Mouse (Mus musculus) intestine, embryonic 16.5 days (tissue): ENCODE measurements around the gene Anapc5. TPM values are rescaled to one million over a fixed set of nuclear protein-coding genes. Genes with fewer than 3 reads are reported as not detected.
A peak's percentile ranks its signal among the peaks of the same experiment; 100 is the strongest.

Experiments
- ATAC-seq: fragments of 200-750 bp; cut with Nextera tagmentation; 2 replicates; pipeline ENCODE4 v1.8.0; 2017; ENCODE audit warnings: moderate TSS enrichment, moderate library complexity
- H3K27ac ChIP-seq: fragments of 300-500 bp; sonication (generic); 2 replicates; pipeline ENCODE4 v1.5.1; 2014; ENCODE audit warnings: mild to moderate bottlenecking, low read length
- H3K27me3 ChIP-seq: fragments of 300-500 bp; sonication (generic); replicated peaks from 2 replicates; pipeline ENCODE4 v1.6.1; 2014; ENCODE audit warnings: low read length, control low read depth, mixed read lengths; ENCODE audit not compliant: control insufficient read depth, insufficient read depth
- H3K36me3 ChIP-seq: fragments of 300-500 bp; sonication (generic); 2 replicates; pipeline ENCODE4 v1.6.1; 2014; ENCODE audit warnings: low read length, control low read depth; ENCODE audit not compliant: control insufficient read depth, insufficient read depth
- H3K4me1 ChIP-seq: fragments of 300-500 bp; sonication (generic); 2 replicates; pipeline ENCODE4 v1.6.1; 2014; ENCODE audit warnings: low read length, control low read depth, mixed read lengths; ENCODE audit not compliant: control insufficient read depth, insufficient read depth
- H3K4me2 ChIP-seq: fragments of 300-500 bp; sonication (generic); 2 replicates; pipeline ENCODE4 v1.6.1; 2014; ENCODE audit warnings: low read depth, low read length, control low read depth
- H3K4me3 ChIP-seq: fragments of 300-500 bp; sonication (generic); 2 replicates; pipeline ENCODE4 v1.5.1; 2014; ENCODE audit warnings: mild to moderate bottlenecking, low read length
- H3K9ac ChIP-seq: fragments of 300-500 bp; sonication (generic); 2 replicates; pipeline ENCODE4 v1.6.1; 2014; ENCODE audit warnings: low read depth, low read length
- H3K9me3 ChIP-seq: fragments of 300-500 bp; sonication (generic); 2 replicates; pipeline ENCODE4 v1.6.1; 2016; ENCODE audit warnings: low read length, control low read depth; ENCODE audit not compliant: control insufficient read depth
- WGBS: fragments of 180-500 bp; shearing (Covaris S2); extraction: QIAGEN DNeasy Blood & Tissue Kit; methylation state at CpG from one replicate; pipeline ENCODE4 v1.1.7; 2014; 5-methylcytosine and 5-hydroxymethylcytosine counted together
- polyA plus RNA-seq: library from polyadenylated mRNA; unstranded; fragments of >200 nt; fragmentation: Nextera tagmentation; extraction: Ambion mirVana; gene quantifications from 2 replicates; pipeline ENCODE4 v1.2.1, GENCODE M21; 2015

The Anapc5 gene
- polyA plus RNA-seq, 1 experiment from 2014 or later: 351 TPM

GRCm38 (mm10) chr5:122771428-122771827 lies 49.7 kb downstream of the Anapc5 start:
- no peaks in the 10 kb centered on the region for H3K27me3 ChIP-seq
- H3K9ac ChIP-seq: no peak overlapping the region
- H3K36me3 ChIP-seq: no peaks in the 10 kb centered on the region
- no peak overlapping the region for H3K4me2 ChIP-seq
- no peaks in the 10 kb centered on the region for H3K9me3 ChIP-seq
- peaks cover 8% of the 10 kb centered on the region for H3K4me1 ChIP-seq
- WGBS: 76% methylated on average over 9 of the region's 9 CpGs
- H3K4me3 ChIP-seq: no peak overlapping the region
- H3K27ac ChIP-seq: no peak overlapping the region
- no peak for ATAC-seq

GRCm38 (mm10) chr5:122770806-122771261 lies 50.3 kb downstream of the Anapc5 start:
- ATAC-seq: no peak
- H3K4me2 ChIP-seq: no peak overlapping the region
- H3K27me3 ChIP-seq: no peaks in the 10 kb centered on the region
- peak overlapping the region; percentile 60 for H3K27ac ChIP-seq
- no peak overlapping the region for H3K4me3 ChIP-seq
- H3K9me3 ChIP-seq: no peaks in the 10 kb centered on the region
- 0 out of 2 replicates have a peak overlapping the region, but pooled peaks have one; percentile 41 for H3K9ac ChIP-seq
- WGBS: 45% methylated on average over 10 of the region's 10 CpGs
- no peaks in the 10 kb centered on the region for H3K36me3 ChIP-seq
- H3K4me1 ChIP-seq: peaks cover 8% of the 10 kb centered on the region

DNA sequence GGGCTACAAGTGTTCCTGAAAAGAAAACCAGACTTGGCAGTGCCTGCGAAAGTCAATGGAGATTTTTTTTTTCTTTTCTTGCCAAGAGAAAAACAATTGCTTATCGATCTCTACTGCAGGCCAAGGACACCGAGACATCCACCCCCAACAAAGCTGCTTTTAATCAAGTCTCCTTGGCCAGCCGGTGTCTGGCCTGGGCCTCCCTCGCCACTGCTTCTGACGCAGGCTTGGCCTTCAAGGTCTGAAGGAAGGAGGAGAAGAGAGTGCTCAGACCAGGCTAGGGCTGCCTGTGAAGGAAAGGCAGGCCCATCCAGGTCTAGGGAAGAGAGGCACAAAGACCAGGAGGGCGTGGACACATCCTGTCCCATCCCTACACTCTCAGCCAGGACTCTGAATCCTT lies 50.8 kb downstream of the Anapc5 start:
- Histone ChIP-seq H3K4me3 (no peak overlapping the region), H3K4me1 (peaks cover 8% of the 10 kb centered on the region), H3K27me3 (no peaks in the 10 kb centered on the region), H3K4me2 (no peak overlapping the region), H3K9me3 (no peaks in the 10 kb centered on the region), H3K27ac (peak overlapping the region; percentile 60), H3K9ac (peak overlapping the region; percentile 41; the same call in 1 of the 2 replicates), H3K36me3 (no peaks in the 10 kb centered on the region)
- no peak for ATAC-seq
- 64% methylated on average over 7 of the region's 7 CpGs for WGBS

DNA sequence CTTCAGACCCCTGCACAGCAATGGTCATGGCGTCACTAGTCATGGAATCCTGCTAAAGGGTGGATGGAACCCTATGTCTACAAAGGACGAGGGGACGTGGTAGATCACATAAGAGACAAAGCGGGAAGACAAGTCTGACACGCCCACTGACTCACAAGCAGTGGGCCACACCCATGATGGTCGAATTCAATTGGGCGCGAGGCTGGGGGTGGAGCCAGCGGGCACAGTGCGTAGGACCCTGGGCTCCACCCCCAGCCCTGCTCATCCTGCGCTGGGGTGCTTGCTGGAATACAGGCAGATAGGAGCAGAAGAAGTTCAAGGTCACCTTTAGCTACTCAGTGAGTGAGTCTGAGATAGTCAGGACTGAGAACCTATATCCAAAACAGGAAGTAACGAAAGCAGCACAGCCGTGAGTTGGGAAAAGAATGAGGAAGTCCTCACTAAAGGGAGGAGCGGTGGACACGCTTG lies 52.0 kb downstream of the Anapc5 start:
- no peak overlapping the region for H3K4me3 ChIP-seq
- no peak overlapping the region for H3K4me2 ChIP-seq
- H3K27me3 ChIP-seq: no peaks in the 10 kb centered on the region
- ATAC-seq: no peak
- peaks cover 8% of the 10 kb centered on the region for H3K4me1 ChIP-seq
- 83% methylated on average over 15 of the region's 15 CpGs for WGBS
- no peaks in the 10 kb centered on the region for H3K9me3 ChIP-seq
- no peaks in the 10 kb centered on the region for H3K36me3 ChIP-seq
- no peak overlapping the region for H3K9ac ChIP-seq
- no peak overlapping the region for H3K27ac ChIP-seq

- H3K27me3 ChIP-seq: no peaks in the 10 kb centered on the region
- H3K4me3 ChIP-seq: no peak overlapping the region
- H3K4me1 ChIP-seq: peaks cover 14% of the 10 kb centered on the region
- no peak overlapping the region for H3K9ac ChIP-seq
- no peaks in the 10 kb centered on the region for H3K9me3 ChIP-seq
- no peaks in the 10 kb centered on the region for H3K36me3 ChIP-seq
- H3K4me2 ChIP-seq: no peak overlapping the region
- no peak overlapping the region for H3K27ac ChIP-seq
- ATAC-seq: no peak
- WGBS: 92% methylated on average over 11 of the region's 11 CpGs
Measured at GRCm38 (mm10) chr5:122767283-122767682, 53.9 kb downstream of the Anapc5 start.

DNA sequence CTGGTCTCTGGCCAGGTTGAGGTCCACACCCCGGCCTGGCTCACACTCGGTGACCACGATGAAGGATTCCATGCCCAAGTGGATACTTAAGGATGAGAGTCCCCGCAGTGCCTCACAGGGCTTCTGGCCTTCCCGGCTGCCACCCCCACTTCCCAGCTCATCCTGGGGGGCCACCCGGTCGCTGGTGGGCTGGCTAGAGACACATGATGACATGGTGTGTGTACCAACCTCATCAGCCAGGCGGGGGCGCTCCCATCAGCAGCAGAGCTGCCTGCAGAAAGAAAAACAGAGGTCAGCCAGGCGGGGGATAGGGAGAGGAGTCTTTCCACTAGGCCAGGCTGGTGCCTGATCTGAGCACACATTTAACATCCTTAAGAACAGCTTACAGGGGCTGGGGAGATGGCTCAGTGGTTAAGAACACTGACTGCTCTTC lies 57.1 kb downstream of the Anapc5 start:
- H3K9me3 ChIP-seq: no peaks in the 10 kb centered on the region
- peaks cover 6% of the 10 kb centered on the region for H3K4me1 ChIP-seq
- H3K27ac ChIP-seq: no peak overlapping the region
- no peak overlapping the region for H3K4me3 ChIP-seq
- no peak overlapping the region for H3K4me2 ChIP-seq
- ATAC-seq: no peak
- no peak overlapping the region for H3K9ac ChIP-seq
- H3K36me3 ChIP-seq: no peaks in the 10 kb centered on the region
- WGBS: 64% methylated on average over 10 of the region's 10 CpGs
- no peaks in the 10 kb centered on the region for H3K27me3 ChIP-seq

DNA sequence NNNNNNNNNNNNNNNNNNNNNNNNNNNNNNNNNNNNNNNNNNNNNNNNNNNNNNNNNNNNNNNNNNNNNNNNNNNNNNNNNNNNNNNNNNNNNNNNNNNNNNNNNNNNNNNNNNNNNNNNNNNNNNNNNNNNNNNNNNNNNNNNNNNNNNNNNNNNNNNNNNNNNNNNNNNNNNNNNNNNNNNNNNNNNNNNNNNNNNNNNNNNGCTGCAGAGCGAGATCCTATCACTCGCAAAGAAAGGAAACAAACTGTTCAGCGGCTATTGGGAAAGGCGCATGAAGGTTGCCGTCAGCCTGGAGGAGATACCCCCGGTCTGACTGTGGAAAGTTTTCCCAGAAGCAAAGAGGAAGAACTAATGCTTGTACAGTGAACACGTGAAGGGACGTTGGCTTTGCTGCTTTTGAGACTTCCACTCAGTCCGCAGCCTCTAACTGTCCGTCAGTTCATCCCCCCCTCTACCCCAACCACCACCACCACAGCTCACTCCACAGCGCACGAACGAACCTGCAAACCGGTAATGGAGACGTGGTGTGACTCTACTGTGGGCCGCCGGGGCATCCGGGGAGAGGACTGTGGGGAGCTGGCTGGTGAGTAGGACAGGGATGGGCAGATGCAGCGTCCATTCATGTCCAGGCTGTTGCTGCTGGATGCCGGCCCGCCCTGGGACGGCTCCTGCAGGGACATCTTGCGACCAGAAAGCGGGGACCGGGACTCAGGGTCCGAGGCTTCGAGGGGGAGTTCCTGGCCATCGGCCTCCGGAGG lies 57.7 kb downstream of the Anapc5 start:
- H3K36me3 ChIP-seq: no peaks in the 10 kb centered on the region
- no peak overlapping the region for H3K4me3 ChIP-seq
- H3K9ac ChIP-seq: no peak overlapping the region
- peaks cover 6% of the 10 kb centered on the region for H3K4me1 ChIP-seq
- H3K27ac ChIP-seq: no peak overlapping the region
- H3K9me3 ChIP-seq: no peaks in the 10 kb centered on the region
- ATAC-seq: peak; percentile 26; the same call in 1 of the 2 replicates
- 73% methylated on average over 29 of the region's 29 CpGs for WGBS
- H3K4me2 ChIP-seq: no peak overlapping the region
- no peaks in the 10 kb centered on the region for H3K27me3 ChIP-seq

DNA sequence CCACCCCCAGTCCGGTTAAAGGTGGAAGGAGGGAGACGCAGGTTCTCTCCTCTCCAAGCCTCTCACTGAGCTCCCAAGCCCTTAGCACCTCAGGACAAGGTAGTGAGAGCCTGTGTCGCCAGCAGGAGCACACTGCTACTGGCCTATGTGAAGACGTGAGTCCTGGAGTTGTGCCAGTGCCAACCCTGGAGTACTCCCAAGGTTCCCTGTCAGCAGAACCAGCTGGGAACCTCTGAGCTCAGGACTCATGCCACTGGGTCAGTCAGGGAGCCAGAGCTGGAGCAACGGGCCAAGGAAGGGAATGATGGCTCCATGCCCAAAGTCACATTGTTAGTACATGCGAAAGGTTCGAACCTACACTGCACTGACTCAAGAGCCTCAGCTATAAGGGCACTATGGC lies 64.5 kb downstream of the Anapc5 start:
- Histone ChIP-seq H3K4me2 (no peak overlapping the region), H3K9me3 (no peaks in the 10 kb centered on the region), H3K4me1 (no peaks in the 10 kb centered on the region), H3K4me3 (no peak overlapping the region), H3K27ac (no peak overlapping the region), H3K27me3 (no peaks in the 10 kb centered on the region), H3K9ac (no peak overlapping the region), H3K36me3 (0 out of 2 replicates have a peak, but pooled peaks cover 2% of the 10 kb centered on the region)
- no peak for ATAC-seq
- 93% methylated on average over 7 of the region's 7 CpGs for WGBS

DNA sequence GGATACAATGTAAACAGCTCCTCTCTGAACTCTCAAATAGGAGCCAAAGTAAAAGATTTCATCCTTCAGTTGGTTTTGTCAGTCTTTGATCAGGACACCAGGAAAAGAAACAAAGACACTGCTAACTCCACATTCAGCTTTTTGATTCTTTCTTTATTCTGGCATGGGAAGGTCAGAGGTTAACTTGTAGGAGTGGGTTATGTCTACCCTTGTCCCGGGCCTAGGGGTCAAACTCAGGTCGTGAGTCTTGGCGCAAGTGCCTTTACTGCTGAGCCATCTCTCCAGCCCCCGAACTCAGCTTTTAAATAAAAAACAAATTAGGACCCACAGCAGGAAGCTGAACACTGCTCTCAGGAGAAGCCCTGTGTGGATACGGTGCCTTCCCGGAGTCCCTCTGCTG lies 65.0 kb downstream of the Anapc5 start:
- Histone ChIP-seq H3K4me2 (no peak overlapping the region), H3K27me3 (no peaks in the 10 kb centered on the region), H3K4me3 (no peak overlapping the region), H3K36me3 (0 out of 2 replicates have a peak, but pooled peaks cover 2% of the 10 kb centered on the region), H3K27ac (no peak overlapping the region), H3K9ac (no peak overlapping the region), H3K4me1 (no peaks in the 10 kb centered on the region), H3K9me3 (no peaks in the 10 kb centered on the region)
- WGBS: 70% methylated on average over 6 of the region's 6 CpGs
- ATAC-seq: no peak
